Mouse (Mus musculus): Measurements from ENCODE around the gene C1qtnf1. TPM values are rescaled to one million over a fixed set of nuclear protein-coding genes. Genes with fewer than 3 reads are reported as not detected.

The C1qtnf1 gene
- polyA plus RNA-seq, 1 experiment from 2014 or later, result 2.8 TPM

GRCm38 (mm10) chr11:118428460-118428868, 461 bp downstream of the C1qtnf1 start:
- no peaks in the 10 kb centered on the region for H3K9me3 ChIP-seq
- peaks cover 19% of the 10 kb centered on the region for H3K27me3 ChIP-seq
- ATAC-seq, result no peak
- 5% methylated on average over 11 of the region's 11 CpGs for WGBS
- peaks cover 28% of the 10 kb centered on the region for H3K4me1 ChIP-seq (replicated peaks)
- H3K36me3 ChIP-seq, result no peaks in the 10 kb centered on the region
- H3K4me2 ChIP-seq (replicated peaks), result peak overlapping the region; percentile 30
- H3K9ac ChIP-seq (replicated peaks), result peak overlapping the region; percentile 39; the same call in 1 of the 2 replicates
- no peak overlapping the region for H3K27ac ChIP-seq
- H3K4me3 ChIP-seq (replicated peaks), result peak overlapping the region; percentile 20

- Histone ChIP-seq H3K27ac (no peak overlapping the region), H3K4me2 (replicated peaks) (peak overlapping the region; percentile 30), H3K4me3 (replicated peaks) (peak overlapping the region; percentile 20), H3K9ac (replicated peaks) (peak overlapping the region; percentile 39; the same call in 1 of the 2 replicates), H3K4me1 (replicated peaks) (peaks cover 29% of the 10 kb centered on the region), H3K9me3 (no peaks in the 10 kb centered on the region), H3K36me3 (no peaks in the 10 kb centered on the region), H3K27me3 (peaks cover 19% of the 10 kb centered on the region)
- ATAC-seq, result no peak
- WGBS, result 60% methylated on average over 8 of the region's 8 CpGs
Measured at GRCm38 (mm10) chr11:118428944-118429709, 1.1 kb downstream of the C1qtnf1 start.

- H3K4me1 ChIP-seq (replicated peaks), result peaks cover 27% of the 10 kb centered on the region
- H3K4me2 ChIP-seq (replicated peaks), result no peak overlapping the region
- H3K36me3 ChIP-seq, result no peaks in the 10 kb centered on the region
- WGBS, result 55% methylated on average over 4 of the region's 4 CpGs
- ATAC-seq, result no peak
- H3K27ac ChIP-seq, result no peak overlapping the region
- peaks cover 19% of the 10 kb centered on the region for H3K27me3 ChIP-seq
- H3K4me3 ChIP-seq (replicated peaks), result no peak overlapping the region
- H3K9ac ChIP-seq (replicated peaks), result no peak overlapping the region
- no peaks in the 10 kb centered on the region for H3K9me3 ChIP-seq
Measured at GRCm38 (mm10) chr11:118430291-118430885, 2.4 kb downstream of the C1qtnf1 start.

GRCm38 (mm10) chr11:118431100-118431948, 3.3 kb downstream of the C1qtnf1 start:
- peaks cover 31% of the 10 kb centered on the region for H3K4me1 ChIP-seq (replicated peaks)

DNA sequence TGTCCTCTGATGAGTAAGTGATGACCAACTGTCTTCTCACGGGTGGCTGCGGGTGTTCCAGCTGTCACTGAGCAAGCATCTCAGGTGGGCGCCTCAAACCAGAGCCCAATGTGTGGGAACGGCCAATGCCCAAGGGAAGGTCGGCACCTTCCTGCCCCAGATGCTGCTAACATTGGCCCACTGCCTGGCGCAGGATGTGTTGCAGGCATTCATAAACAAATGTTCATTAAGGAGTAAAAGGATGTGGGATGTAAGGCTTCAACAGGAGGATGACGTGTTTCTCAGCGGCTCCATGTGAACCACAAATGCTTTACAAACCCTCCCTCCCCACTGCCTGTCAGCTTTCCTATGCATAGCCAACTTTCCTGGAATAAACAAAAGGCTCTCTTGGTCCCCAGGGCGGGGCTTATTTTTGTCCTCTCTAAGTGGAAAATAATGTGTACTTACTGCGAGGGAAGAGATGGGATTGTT, 5.4 kb downstream of the C1qtnf1 start:
- Histone ChIP-seq H3K27me3 (peaks cover 9% of the 10 kb centered on the region), H3K9ac (replicated peaks) (no peak overlapping the region), H3K36me3 (no peaks in the 10 kb centered on the region), H3K4me2 (replicated peaks) (peak overlapping the region; percentile 9; the same call in 1 of the 2 replicates), H3K4me1 (replicated peaks) (peaks cover 40% of the 10 kb centered on the region), H3K4me3 (replicated peaks) (no peak overlapping the region), H3K9me3 (no peaks in the 10 kb centered on the region), H3K27ac (no peak overlapping the region)
- no peak for ATAC-seq
- 70% methylated on average over 10 of the region's 10 CpGs for WGBS

More at GRCm38 (mm10) chr11:118431100-118431948, 3.3 kb downstream of the C1qtnf1 start:
- Histone ChIP-seq H3K27me3 (peaks cover 12% of the 10 kb centered on the region), H3K9me3 (no peaks in the 10 kb centered on the region), H3K4me3 (replicated peaks) (no peak overlapping the region), H3K9ac (replicated peaks) (no peak overlapping the region), H3K4me2 (replicated peaks) (no peak overlapping the region), H3K36me3 (no peaks in the 10 kb centered on the region), H3K27ac (no peak overlapping the region)
- no peak for ATAC-seq
- WGBS, result 85% methylated on average over 16 of the region's 16 CpGs

DNA sequence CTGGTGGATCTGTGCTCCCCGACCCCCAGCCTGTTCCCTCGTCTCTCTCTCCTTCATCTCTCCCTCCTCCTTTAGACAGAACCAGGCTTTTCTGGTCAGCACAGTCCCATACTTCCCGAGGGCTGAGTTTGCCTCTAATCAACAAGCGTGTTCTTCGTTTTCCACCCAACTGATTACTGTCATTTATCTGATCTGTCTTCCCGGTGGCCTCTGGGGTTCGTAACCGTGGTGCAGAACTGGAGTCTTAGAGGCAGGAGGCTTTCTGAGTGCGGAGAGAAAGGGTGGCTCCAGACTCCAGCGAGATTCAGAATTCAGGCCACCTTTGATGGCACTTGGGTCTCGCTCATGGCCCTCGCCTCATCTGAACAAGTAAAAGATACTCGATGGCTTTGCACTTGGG, 6.1 kb downstream of the C1qtnf1 start:
- Histone ChIP-seq H3K4me3 (replicated peaks) (no peak overlapping the region), H3K36me3 (no peaks in the 10 kb centered on the region), H3K9ac (replicated peaks) (no peak overlapping the region), H3K4me2 (replicated peaks) (peak overlapping the region; percentile 9; the same call in 1 of the 2 replicates), H3K9me3 (no peaks in the 10 kb centered on the region), H3K4me1 (replicated peaks) (peaks cover 41% of the 10 kb centered on the region), H3K27me3 (peaks cover 4% of the 10 kb centered on the region), H3K27ac (no peak overlapping the region)
- WGBS, result 61% methylated on average over 13 of the region's 13 CpGs
- no peak for ATAC-seq

GRCm38 (mm10) chr11:118436471-118436935, 8.5 kb downstream of the C1qtnf1 start:
- Histone ChIP-seq H3K9ac (replicated peaks) (no peak overlapping the region), H3K36me3 (no peaks in the 10 kb centered on the region), H3K27ac (peak overlapping the region; percentile 67; the same call in 1 of the 2 replicates), H3K4me2 (replicated peaks) (no peak overlapping the region), H3K9me3 (no peaks in the 10 kb centered on the region), H3K4me3 (replicated peaks) (no peak overlapping the region), H3K27me3 (no peaks in the 10 kb centered on the region), H3K4me1 (replicated peaks) (peaks cover 53% of the 10 kb centered on the region)
- WGBS, result 25% methylated on average over 6 of the region's 6 CpGs
- peak; percentile 56 for ATAC-seq

- peak overlapping the region; percentile 9; the same call in 1 of the 2 replicates for H3K4me2 ChIP-seq (replicated peaks)
- H3K9me3 ChIP-seq, result no peaks in the 10 kb centered on the region
- H3K36me3 ChIP-seq, result no peaks in the 10 kb centered on the region
- H3K27me3 ChIP-seq, result peaks cover 3% of the 10 kb centered on the region; the same call in 1 of the 2 replicates
- H3K9ac ChIP-seq (replicated peaks), result no peak overlapping the region
- ATAC-seq, result peak; percentile 75
- H3K27ac ChIP-seq, result peak overlapping the region; percentile 75
- 10% methylated on average over 11 of the region's 11 CpGs for WGBS
- H3K4me1 ChIP-seq (replicated peaks), result peaks cover 52% of the 10 kb centered on the region
- no peak overlapping the region for H3K4me3 ChIP-seq (replicated peaks)
Measured at GRCm38 (mm10) chr11:118438665-118439414, 10.8 kb downstream of the C1qtnf1 start.

GRCm38 (mm10) chr11:118442691-118443090, 14.7 kb downstream of the C1qtnf1 start:
- H3K4me1 ChIP-seq (replicated peaks), result peaks cover 32% of the 10 kb centered on the region
- H3K9ac ChIP-seq (replicated peaks), result no peak overlapping the region
- H3K4me2 ChIP-seq (replicated peaks), result no peak overlapping the region
- peaks cover 14% of the 10 kb centered on the region; the same call in 1 of the 2 replicates for H3K27me3 ChIP-seq
- H3K27ac ChIP-seq, result no peak overlapping the region
- ATAC-seq, result 0 out of 2 replicates have a peak, but pooled peaks have one; percentile 7
- H3K36me3 ChIP-seq, result no peaks in the 10 kb centered on the region
- no peak overlapping the region for H3K4me3 ChIP-seq (replicated peaks)
- WGBS, result 78% methylated on average over 13 of the region's 13 CpGs
- H3K9me3 ChIP-seq, result no peaks in the 10 kb centered on the region

DNA sequence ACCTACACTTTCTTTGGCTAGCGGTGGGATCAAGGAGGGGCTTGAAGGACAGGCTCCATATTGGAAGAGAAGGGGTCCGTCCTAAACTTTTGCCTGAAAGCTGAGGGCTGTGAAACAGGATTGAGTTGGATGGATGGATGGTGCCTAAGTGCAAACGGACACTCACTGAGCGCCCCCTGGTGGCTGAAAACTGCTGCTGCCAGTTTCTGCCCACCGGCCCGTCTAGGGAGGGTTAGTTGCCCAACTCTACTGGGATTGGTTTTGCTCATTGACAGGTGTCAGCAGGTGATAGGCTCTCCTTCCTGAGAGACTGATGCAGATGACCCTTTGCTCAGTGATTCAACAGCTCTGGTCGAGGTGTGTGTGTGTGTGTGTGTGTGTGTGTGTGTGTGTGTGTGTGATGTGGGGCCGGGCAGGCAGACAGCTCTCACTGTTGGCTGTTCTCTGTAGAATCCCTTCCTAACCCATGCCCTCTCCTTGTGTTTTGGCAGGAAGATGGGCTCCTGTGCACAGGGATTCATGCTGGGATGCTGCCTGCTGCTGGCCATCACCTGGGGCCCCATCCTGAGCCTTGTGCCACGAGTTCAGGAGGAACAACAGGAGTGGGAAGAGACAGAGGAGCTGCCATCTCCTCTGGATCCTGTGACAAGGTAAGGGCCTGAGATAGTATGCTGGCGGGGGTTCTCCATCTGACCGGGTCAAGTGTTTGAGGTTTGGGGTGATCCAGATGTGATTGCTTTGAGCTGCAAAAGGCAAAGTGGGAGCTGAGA, 15.4 kb downstream of the C1qtnf1 start:
- no peak overlapping the region for H3K27ac ChIP-seq
- H3K27me3 ChIP-seq, result peaks cover 14% of the 10 kb centered on the region; the same call in 1 of the 2 replicates
- no peak for ATAC-seq
- H3K4me2 ChIP-seq (replicated peaks), result no peak overlapping the region
- 28% methylated on average over 10 of the region's 11 CpGs for WGBS
- H3K9ac ChIP-seq (replicated peaks), result no peak overlapping the region; the same call in 1 of the 2 replicates
- H3K9me3 ChIP-seq, result no peaks in the 10 kb centered on the region
- H3K36me3 ChIP-seq, result no peaks in the 10 kb centered on the region
- H3K4me1 ChIP-seq (replicated peaks), result peaks cover 25% of the 10 kb centered on the region
- no peak overlapping the region for H3K4me3 ChIP-seq (replicated peaks)
